ENCODE assay signal across 8 mouse cellular contexts in the genomic region with DNA sequence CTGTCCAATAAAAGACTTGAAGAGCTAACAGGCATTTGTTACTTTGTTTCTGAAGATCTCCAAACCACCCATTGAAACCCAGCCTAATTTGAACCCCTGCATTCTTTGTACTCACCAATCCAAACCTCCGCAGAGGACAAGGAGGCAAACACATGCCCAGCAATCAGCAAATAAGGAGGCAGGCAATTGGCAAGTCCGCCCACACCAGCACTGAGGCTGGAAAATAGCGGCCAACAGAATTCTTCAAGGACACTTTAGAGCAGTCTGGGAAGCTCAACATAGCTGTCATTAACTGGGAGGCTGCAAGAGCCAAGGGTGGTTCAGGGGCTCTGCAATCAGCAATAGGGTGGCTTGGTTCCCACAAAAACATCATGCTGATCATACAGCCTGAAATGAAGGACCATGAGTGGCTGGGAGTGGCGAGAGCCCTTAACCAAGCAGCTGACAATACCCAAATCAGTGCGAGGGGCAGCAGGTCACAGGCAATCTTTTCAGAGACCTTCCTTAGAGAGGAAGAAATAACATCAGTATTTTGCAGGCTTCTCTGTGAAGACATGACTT.
DNase-seq lines count a peak whose midpoint lies in the region; ATAC-seq lines count a peak whose summit lies in the region.

No protein-coding gene starts in this region.

- no peaks in the 10 kb centered on the region for H3K4me1 ChIP-seq in hindbrain, embryonic 16.5 days (ENCODE audit: control insufficient read depth, insufficient read depth, low read depth, low read length)
- H3K4me1 ChIP-seq in midbrain, embryonic 12.5 days = peaks cover 8% of the 10 kb centered on the region
- H3K4me1 ChIP-seq in liver, embryonic 11.5 days (replicated peaks; ENCODE audit: control insufficient read depth, insufficient read depth, low read length) = no peaks in the 10 kb centered on the region

- peak; percentile 58 for DNase-seq in Muller cell, postnatal 12 days (ENCODE audit: inconsistent ontology term)
- DNase-seq in brain, adult 2 months (ENCODE audit: low read depth, low spot score) = peak; percentile 22
- DNase-seq in gastrocnemius, postnatal 36 days = peak; percentile 4 to 13
- no peak for DNase-seq in liver, embryonic 11.5 days (ENCODE audit: low spot score)
- no peak for DNase-seq in B cell, adult 2 months

- intact Hi-C loops in gastrocnemius, postnatal 36 days (cut with DNase I) = no loop called here

- H3K4me3 ChIP-seq in hindbrain, embryonic 16.5 days (ENCODE audit: low read length) = no peak overlapping the region
- H3K4me3 ChIP-seq in midbrain, embryonic 12.5 days = no peak overlapping the region
- no peak overlapping the region for H3K4me3 ChIP-seq in liver, embryonic 11.5 days (ENCODE audit: low read depth, low read length)

- ATAC-seq in hindbrain, embryonic 16.5 days = peak; percentile 65; the same call in 1 of the 2 replicates
- ATAC-seq in midbrain, embryonic 12.5 days (ENCODE audit: low FRiP score, low read depth) = peak; percentile 82; the same call in 1 of the 2 replicates
- no peak for ATAC-seq in liver, embryonic 11.5 days (replicated peaks; ENCODE audit: low FRiP score)
- ATAC-seq in activated CD4-positive, CD25-positive, alpha-beta regulatory T cell, adult 4 months = no peak

- no peak overlapping the region for H3K9ac ChIP-seq in hindbrain, embryonic 16.5 days (ENCODE audit: low read depth, low read length)
- no peak overlapping the region for H3K9ac ChIP-seq in midbrain, embryonic 12.5 days (replicated peaks)
- no peak overlapping the region for H3K9ac ChIP-seq in liver, embryonic 11.5 days (ENCODE audit: low read depth, low read length)

- 20% methylated on average over 5 of the region's 5 CpGs for WGBS in hindbrain, embryonic 16.5 days
- 26% methylated on average over 5 of the region's 5 CpGs for WGBS in midbrain, embryonic 12.5 days
- WGBS in liver, embryonic 11.5 days = 50% methylated on average over 5 of the region's 5 CpGs

- no peak overlapping the region for H3K4me2 ChIP-seq in hindbrain, embryonic 16.5 days (ENCODE audit: low read length)
- peak overlapping the region; percentile 13; the same call in 1 of the 2 replicates for H3K4me2 ChIP-seq in midbrain, embryonic 12.5 days (replicated peaks)
- no peak overlapping the region for H3K4me2 ChIP-seq in liver, embryonic 11.5 days

- H3K27ac ChIP-seq in hindbrain, embryonic 16.5 days (ENCODE audit: low read depth, low read length) = no peak overlapping the region
- no peak overlapping the region for H3K27ac ChIP-seq in midbrain, embryonic 12.5 days (replicated peaks)
- no peak overlapping the region for H3K27ac ChIP-seq in liver, embryonic 11.5 days (ENCODE audit: low read depth, low read length)

- H3K9me3 ChIP-seq in hindbrain, embryonic 16.5 days (ENCODE audit: control insufficient read depth, low read length) = no peaks in the 10 kb centered on the region
- H3K9me3 ChIP-seq in midbrain, embryonic 12.5 days = no peaks in the 10 kb centered on the region
- H3K9me3 ChIP-seq in liver, embryonic 11.5 days (ENCODE audit: control insufficient read depth, low read length) = no peaks in the 10 kb centered on the region

- no peaks in the 10 kb centered on the region for H3K36me3 ChIP-seq in hindbrain, embryonic 16.5 days (ENCODE audit: control insufficient read depth, insufficient read depth, low read length)
- H3K36me3 ChIP-seq in midbrain, embryonic 12.5 days = no peaks in the 10 kb centered on the region
- H3K36me3 ChIP-seq in liver, embryonic 11.5 days (ENCODE audit: control insufficient read depth, insufficient read depth, low read length) = no peaks in the 10 kb centered on the region

- H3K27me3 ChIP-seq in hindbrain, embryonic 16.5 days (replicated peaks; ENCODE audit: control insufficient read depth, insufficient read depth, low read length) = no peaks in the 10 kb centered on the region
- no peaks in the 10 kb centered on the region for H3K27me3 ChIP-seq in midbrain, embryonic 12.5 days
- no peaks in the 10 kb centered on the region for H3K27me3 ChIP-seq in liver, embryonic 11.5 days (replicated peaks; ENCODE audit: control insufficient read depth, insufficient read depth, low read length)

Comparison
In these comparisons a context has a peak if more than half of its experiments do, and no peak if none do; other contexts are left out.
1. DNase-seq: peak in Muller cell, postnatal 12 days (single experiment), brain, adult 2 months (single experiment) and gastrocnemius, postnatal 36 days (2 of 2); none in liver, embryonic 11.5 days (single experiment) and B cell, adult 2 months (0 of 2).
2. ATAC-seq: peak in hindbrain, embryonic 16.5 days (single experiment) and midbrain, embryonic 12.5 days (single experiment); none in liver, embryonic 11.5 days (single experiment) and activated CD4-positive, CD25-positive, alpha-beta regulatory T cell, adult 4 months (single experiment).